In the genomic region with DNA sequence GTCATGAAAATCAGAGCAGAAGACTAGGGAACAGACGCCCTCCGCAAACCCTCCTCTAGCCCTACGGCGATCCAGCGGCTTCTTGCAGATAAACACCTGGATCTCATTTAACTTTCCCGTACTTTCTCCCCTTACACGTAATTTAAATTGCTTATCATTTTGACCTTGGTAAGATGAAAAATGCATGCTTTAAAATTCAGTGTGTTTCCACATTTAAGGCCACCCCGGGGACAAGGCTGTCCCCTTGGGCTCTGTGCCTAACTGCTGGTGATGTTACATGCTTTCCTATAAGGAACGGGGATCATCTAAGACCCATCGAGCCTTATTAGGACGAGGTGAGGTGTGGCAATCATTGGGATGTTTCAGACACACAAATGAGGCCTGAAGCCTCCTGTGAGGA, we compare ENCODE assay signal across 18 mouse cellular contexts.
"Had no signal": no experiment of that assay in that cellular context is flagged by ENCODE, and none has a peak within 500 bp of the region (broad histone marks: within the 10 kb centered on the region; RNA-seq: fewer than 3 reads in every experiment).

No protein-coding gene starts in this region.

- H3K27me3 ChIP-seq: kidney, embryonic 15.5 days; liver, embryonic 13.5 days; neural tube, embryonic 12.5 days; neural tube, embryonic 15.5 days; stomach, embryonic 15.5 days had no signal

- H3K4me1 ChIP-seq: neural tube, embryonic 12.5 days; neural tube, embryonic 15.5 days had no signal

- DNase-seq: kidney, adult 11 months; kidney, adult 8-10 months; kidney, postnatal 10 days; kidney, postnatal 36 days; layer of hippocampus, postnatal 36 days; liver, embryonic 13.5 days; lung, adult 2 months; lung, postnatal 14 days; lung, postnatal 4 days; retina, postnatal 1 day; right cerebral cortex, postnatal 25 days; spleen, adult 18-20 months; thymus, postnatal 25 days had no signal

- H3K27ac ChIP-seq: kidney, embryonic 15.5 days; left cerebral cortex, adult 2 months; liver, embryonic 13.5 days; neural tube, embryonic 12.5 days; neural tube, embryonic 15.5 days; stomach, embryonic 15.5 days had no signal

- H3K9me3 ChIP-seq: kidney, embryonic 15.5 days; neural tube, embryonic 12.5 days; neural tube, embryonic 15.5 days; stomach, embryonic 15.5 days had no signal

- H3K9ac ChIP-seq: kidney, embryonic 15.5 days; liver, embryonic 13.5 days; neural tube, embryonic 12.5 days; neural tube, embryonic 15.5 days; stomach, embryonic 15.5 days had no signal

- H3K36me3 ChIP-seq: kidney, embryonic 15.5 days; liver, embryonic 13.5 days; neural tube, embryonic 12.5 days; neural tube, embryonic 15.5 days; stomach, embryonic 15.5 days had no signal

- H3K4me3 ChIP-seq: kidney, embryonic 15.5 days; left cerebral cortex, adult 2 months; liver, embryonic 13.5 days; neural tube, embryonic 12.5 days; neural tube, embryonic 15.5 days; stomach, embryonic 15.5 days had no signal

- H3K4me2 ChIP-seq: kidney, embryonic 15.5 days; liver, embryonic 13.5 days; neural tube, embryonic 12.5 days; neural tube, embryonic 15.5 days; stomach, embryonic 15.5 days had no signal
